ENCODE assay signal across 8 mouse cellular contexts in genomic region chr2:30718329-30718675, GRCm38 (mm10).
A peak's percentile ranks its signal among the peaks of the same experiment; 100 is the strongest.
DNase-seq lines count a peak whose midpoint lies in the region; ATAC-seq and TF ChIP-seq lines count a peak whose summit lies in the region.

No protein-coding gene starts in this region.

- TF ChIP-seq EP300 in CH12.LX (IDR thresholded peaks at IDR 0.05; ENCODE audit: low read length) = no peak

- peaks cover 10 to 32% of the 10 kb centered on the region in 2 experiments for H3K4me1 ChIP-seq in CH12.LX (ENCODE audit: control insufficient read depth in 1 of 2, insufficient read depth in 2 of 2)
- peaks cover 94% of the 10 kb centered on the region for H3K4me1 ChIP-seq in forebrain, embryonic 10.5 days
- H3K4me1 ChIP-seq in heart, embryonic 14.5 days (ENCODE audit: control insufficient read depth in 2 of 2, insufficient read depth in 2 of 2, low read length in 2 of 2) = peaks cover 65 to 78% of the 10 kb centered on the region in 2 experiments
- H3K4me1 ChIP-seq in liver, embryonic 11.5 days (replicated peaks; ENCODE audit: control insufficient read depth, insufficient read depth, low read length) = peaks cover 60% of the 10 kb centered on the region
- H3K4me1 ChIP-seq in testis, adult 2 months (ENCODE audit: control insufficient read depth, insufficient read depth, low read length) = peaks cover 27% of the 10 kb centered on the region

- dilution Hi-C loops in CH12.LX (cut with MboI; ENCODE audit: extremely low pct_ligation_motif_present, extremely low pct_unique_long_range_greater_than_20kb, low sequenced_read_pairs) = no loop called here

- peak in 1 of 2 experiments; percentile 39; a peak in 2 of 4 replicates for TF ChIP-seq CTCF in CH12.LX (conservative IDR thresholded peaks at IDR 0.05 in 1 of 2, IDR thresholded peaks at IDR 0.05 in 1 of 2; ENCODE audit: low read depth in 2 of 2, low read length in 2 of 2)
- no peak for TF ChIP-seq CTCF in testis, adult 2 months (IDR thresholded peaks at IDR 0.05; ENCODE audit: control insufficient read depth, insufficient read depth, insufficient replicate concordance, low read depth, low read length)

- no peak for TF ChIP-seq POLR2A in CH12.LX (IDR thresholded peaks at IDR 0.05; ENCODE audit: low read depth, low read length)
- TF ChIP-seq POLR2A in myocyte (IDR thresholded peaks at IDR 0.05; ENCODE audit: insufficient read length, low read depth) = no peak
- no peak for TF ChIP-seq POLR2A in testis, adult 2 months (IDR thresholded peaks at IDR 0.05; ENCODE audit: control insufficient read depth, low read depth, low read length)

- no peak overlapping the region for H3K9ac ChIP-seq in CH12.LX (ENCODE audit: insufficient read depth, low read depth)
- peak overlapping the region; percentile 76 for H3K9ac ChIP-seq in heart, embryonic 14.5 days (ENCODE audit: low read length)
- H3K9ac ChIP-seq in liver, embryonic 11.5 days (ENCODE audit: low read depth, low read length) = peak overlapping the region; percentile 64

- TF ChIP-seq RAD21 in CH12.LX (IDR thresholded peaks at IDR 0.05; ENCODE audit: low read depth, low read length) = peak; percentile 53

- in situ Hi-C loops in CH12.LX (cut with MboI; ENCODE audit: low pct_ligation_motif_present, low pct_unique_long_range_greater_than_20kb, low sequenced_read_pairs) = loop anchor here (10.0 kb wide), 1 partner anchor 254 kb away; no protein-coding TSS in a partner anchor

- H3K27me3 ChIP-seq in CH12.LX (replicated peaks) = peaks cover 24% of the 10 kb centered on the region
- no peaks in the 10 kb centered on the region for H3K27me3 ChIP-seq in forebrain, embryonic 10.5 days (ENCODE audit: poor library complexity, severe bottlenecking)
- H3K27me3 ChIP-seq in heart, embryonic 14.5 days (ENCODE audit: control insufficient read depth, insufficient read depth, low read length) = no peaks in the 10 kb centered on the region
- peaks cover 15% of the 10 kb centered on the region for H3K27me3 ChIP-seq in liver, embryonic 11.5 days (replicated peaks; ENCODE audit: control insufficient read depth, insufficient read depth, low read length)
- H3K27me3 ChIP-seq in myocyte (ENCODE audit: control insufficient read depth, insufficient read depth, insufficient read length) = no peaks in the 10 kb centered on the region
- H3K27me3 ChIP-seq in testis, adult 2 months (ENCODE audit: control insufficient read depth, insufficient read depth, low read length) = no peaks in the 10 kb centered on the region

- H3K36me3 ChIP-seq in CH12.LX (replicated peaks in 1 of 2; ENCODE audit: control insufficient read depth in 1 of 2, insufficient read depth in 1 of 2, low read length in 1 of 2) (no peaks in the 10 kb centered on the region), myocyte (ENCODE audit: control insufficient read depth, insufficient read depth) (no peaks in the 10 kb centered on the region)
- no peaks in the 10 kb centered on the region for H3K36me3 ChIP-seq in forebrain, embryonic 10.5 days (replicated peaks)
- no peaks in the 10 kb centered on the region for H3K36me3 ChIP-seq in heart, embryonic 14.5 days (ENCODE audit: control insufficient read depth, insufficient read depth, low read length)
- H3K36me3 ChIP-seq in liver, embryonic 11.5 days (ENCODE audit: control insufficient read depth, insufficient read depth, low read length) = no peaks in the 10 kb centered on the region
- H3K36me3 ChIP-seq in testis, adult 2 months (ENCODE audit: control insufficient read depth, insufficient read depth, low read length) = no peaks in the 10 kb centered on the region

- H3K27ac ChIP-seq in CH12.LX (ENCODE audit: insufficient read depth, low read depth) = no peak overlapping the region
- peak overlapping the region; percentile 99 for H3K27ac ChIP-seq in forebrain, embryonic 10.5 days
- H3K27ac ChIP-seq in heart, embryonic 14.5 days (replicated peaks in 1 of 2; ENCODE audit: control insufficient read depth in 1 of 2, insufficient read depth in 1 of 2, low read depth in 2 of 2, low read length in 2 of 2) = peak overlapping the region; percentile 98
- H3K27ac ChIP-seq in liver, embryonic 11.5 days (ENCODE audit: low read depth, low read length) = peak overlapping the region; percentile 93
- peak overlapping the region; percentile 54; the same call in 1 of the 2 replicates for H3K27ac ChIP-seq in testis, adult 2 months (ENCODE audit: control insufficient read depth, insufficient read depth, low read depth, low read length)

- H3ac ChIP-seq in myocyte (ENCODE audit: control insufficient read depth, insufficient read length) = peak overlapping the region; percentile 28

- no peaks in the 10 kb centered on the region for H3K9me3 ChIP-seq in CH12.LX (replicated peaks; ENCODE audit: low read length)
- no peaks in the 10 kb centered on the region for H3K9me3 ChIP-seq in forebrain, embryonic 10.5 days
- H3K9me3 ChIP-seq in heart, embryonic 14.5 days (ENCODE audit: control insufficient read depth, low read length) = no peaks in the 10 kb centered on the region
- no peaks in the 10 kb centered on the region for H3K9me3 ChIP-seq in liver, embryonic 11.5 days (ENCODE audit: control insufficient read depth, low read length)

- WGBS in forebrain, embryonic 10.5 days = under 1% methylated on average over 12 of the region's 12 CpGs
- 2% methylated on average over 12 of the region's 12 CpGs for WGBS in heart, embryonic 14.5 days
- WGBS in liver, embryonic 11.5 days = under 1% methylated on average over 12 of the region's 12 CpGs

- peak; percentile 55 for ATAC-seq in heart, embryonic 14.5 days (ENCODE audit: insufficient number of reproducible peaks, insufficient read depth, low FRiP score, low read depth)
- ATAC-seq in liver, embryonic 11.5 days (replicated peaks; ENCODE audit: low FRiP score) = peak; percentile 80

- DNase-seq in CH12.LX (ENCODE audit: extremely low read depth) = peak; percentile 57
- peak; percentile 86 for DNase-seq in brain, embryonic 18.5 days (ENCODE audit: low read depth, low spot score)
- DNase-seq in forebrain, embryonic 10.5 days (ENCODE audit: extremely low spot score, low spot score) = peak; percentile 93
- peak; percentile 95 for DNase-seq in kidney, postnatal 10 days
- DNase-seq in liver, embryonic 11.5 days (ENCODE audit: low spot score) = peak; percentile 85

- H3K79me2 ChIP-seq in CH12.LX (replicated peaks; ENCODE audit: control insufficient read depth, extremely low read depth, insufficient read depth, poor library complexity, severe bottlenecking) (no peaks in the 10 kb centered on the region), myocyte (ENCODE audit: control insufficient read depth, insufficient read depth) (peaks cover 6% of the 10 kb centered on the region)

- no peak overlapping the region for H3K4me2 ChIP-seq in CH12.LX (ENCODE audit: insufficient read depth, low read depth, poor library complexity, severe bottlenecking)
- peak overlapping the region; percentile 70 for H3K4me2 ChIP-seq in heart, embryonic 14.5 days (ENCODE audit: low read length)
- H3K4me2 ChIP-seq in liver, embryonic 11.5 days = peak overlapping the region; percentile 87
- peak overlapping the region; percentile 99 for H3K4me2 ChIP-seq in myocyte (ENCODE audit: low read depth)

- no peak overlapping the region for H3K4me3 ChIP-seq in CH12.LX (replicated peaks in 1 of 3; ENCODE audit: low read depth in 2 of 3, low read length in 2 of 3, poor library complexity in 1 of 3)
- H3K4me3 ChIP-seq in forebrain, embryonic 10.5 days = peak overlapping the region; percentile 49
- peak overlapping the region in 1 of 2 experiments; percentile 18; a peak in 2 of 4 replicates for H3K4me3 ChIP-seq in heart, embryonic 14.5 days (ENCODE audit: control insufficient read depth in 1 of 2, insufficient read depth in 1 of 2, low read depth in 1 of 2, low read length in 2 of 2)
- peak overlapping the region; percentile 41 for H3K4me3 ChIP-seq in liver, embryonic 11.5 days (ENCODE audit: low read depth, low read length)
- H3K4me3 ChIP-seq in myocyte = peak overlapping the region; percentile 46
- no peak overlapping the region; the same call in none of the 2 replicates for H3K4me3 ChIP-seq in testis, adult 2 months (ENCODE audit: control insufficient read depth, low read depth, low read length)

TF ChIP-seq in CH12.LX, 34 proteins besides CTCF, POLR2A, EP300 and RAD21:
- no peak for TF ChIP-seq TBP (conservative IDR thresholded peaks at IDR 0.05; ENCODE audit: low read depth, low read length)
- no peak for TF ChIP-seq GABPA (IDR thresholded peaks at IDR 0.05; ENCODE audit: insufficient replicate concordance, low read depth, low read length)
- 0 out of 2 replicates have a peak, but pooled peaks have one; percentile 17 for TF ChIP-seq NRF1 (IDR thresholded peaks at IDR 0.05; ENCODE audit: low read depth, low read length)
- no peak for TF ChIP-seq MAX (IDR thresholded peaks at IDR 0.05; ENCODE audit: low read length)
- TF ChIP-seq ZKSCAN1 (IDR thresholded peaks at IDR 0.05; ENCODE audit: borderline replicate concordance, low read depth, low read length) = no peak
- TF ChIP-seq SMC3 (IDR thresholded peaks at IDR 0.05; ENCODE audit: low read depth, low read length) = peak; percentile 45
TF ChIP-seq in CH12.LX: peak in this region for 2.

TF ChIP-seq in myocyte, 11 proteins besides CTCF, POLR2A, EP300 and RAD21:
- TF ChIP-seq TCF12 (IDR thresholded peaks at IDR 0.05; ENCODE audit: insufficient read depth, poor library complexity, severe bottlenecking) = no peak
- TF ChIP-seq MYOD1 (IDR thresholded peaks at IDR 0.05; ENCODE audit: control insufficient read depth in 1 of 3, insufficient read length in 2 of 3, low read depth in 2 of 3) = no peak
- no peak for TF ChIP-seq CEBPB (IDR thresholded peaks at IDR 0.05; ENCODE audit: insufficient read depth, poor library complexity, severe bottlenecking)
- no peak for TF ChIP-seq MAX (IDR thresholded peaks at IDR 0.05; ENCODE audit: low read depth)
- no peak for TF ChIP-seq MYOG (IDR thresholded peaks at IDR 0.05; ENCODE audit: control insufficient read depth in 1 of 3, insufficient read depth in 1 of 3, insufficient read length in 2 of 3, low read depth in 2 of 3)
- no peak for TF ChIP-seq E2F4 (IDR thresholded peaks at IDR 0.05; ENCODE audit: insufficient read depth)
- TF ChIP-seq TCF3 (IDR thresholded peaks at IDR 0.05; ENCODE audit: insufficient read length, low read depth) = no peak

Comparison
In these comparisons a context has a peak if more than half of its experiments do, and no peak if none do; other contexts are left out.
1. H3K4me3 ChIP-seq: peak in forebrain, embryonic 10.5 days (single experiment), liver, embryonic 11.5 days (single experiment) and myocyte (single experiment); none in CH12.LX (0 of 3) and testis, adult 2 months (single experiment).
2. Peak in every context shown above with its lines, with median percentiles within 50 percentile points of each other: DNase-seq.